Mouse (Mus musculus) bone marrow macrophage, adult 2 months (primary cell): ENCODE data around the gene Tmem203. TPM values are rescaled to one million over a fixed set of nuclear protein-coding genes. Genes with fewer than 3 reads are reported as not detected.
A peak's percentile ranks its signal among the peaks of the same experiment; 100 is the strongest.
"Not testable (repeated sequence)": the region's sequence is repeated elsewhere in the genome, so short reads cannot be mapped to it uniquely, and the experiment has no call there.

Source experiments
- H3K27ac ChIP-seq: 2 replicates; pipeline ENCODE4 v1.5.1; 2012; ENCODE audit warnings: low read depth, low read length; ENCODE audit not compliant: insufficient read depth
- H3K4me1 ChIP-seq: 2 replicates; pipeline ENCODE4 v1.6.1; 2012; ENCODE audit warnings: low read length; ENCODE audit not compliant: control insufficient read depth, insufficient read depth
- H3K4me3 ChIP-seq: 2 replicates; pipeline ENCODE4 v1.5.1; 2012; ENCODE audit warnings: mild to moderate bottlenecking, low read length, moderate library complexity; ENCODE audit not compliant: insufficient read depth
- CTCF ChIP-seq: IDR thresholded peaks from 2 replicates; pipeline ENCODE4 v1.5.1; 2012; ENCODE audit warnings: low read depth, mild to moderate bottlenecking, low read length, moderate library complexity
- POLR2A ChIP-seq: IDR thresholded peaks from 2 replicates; pipeline ENCODE4 v1.6.1; 2012; ENCODE audit warnings: mild to moderate bottlenecking, low read depth, low read length, borderline replicate concordance
- polyA plus RNA-seq: library from polyadenylated mRNA; stranded (reverse); fragments of >200 nt; gene quantifications from 2 replicates; pipeline ENCODE4 v1.2.4, GENCODE M21; 2012; ENCODE audit not compliant: missing spikeins, insufficient read depth, insufficient read length

Gene Tmem203
- polyA plus RNA-seq, 1 experiment: 18.1 TPM

DNA sequence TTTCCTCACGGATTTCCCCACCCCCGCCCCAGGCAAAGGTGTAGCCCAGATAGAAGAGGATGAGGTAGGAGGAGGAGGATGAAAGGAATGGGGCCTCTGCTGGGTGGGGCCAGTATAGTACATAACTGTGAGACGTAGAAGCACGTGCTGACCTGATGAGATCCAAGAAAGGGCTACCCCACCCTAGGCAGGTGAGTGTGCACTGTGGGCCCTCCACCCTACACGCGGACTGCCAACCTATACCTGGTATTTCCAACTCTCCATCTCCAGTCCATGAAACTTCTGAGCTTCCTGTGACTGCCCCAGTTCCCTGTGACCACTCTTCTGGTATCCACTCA lies 13.8 kb upstream of the Tmem203 start:
- H3K4me1 ChIP-seq: peaks cover 13% of the 10 kb centered on the region; the same call in 1 of the 2 replicates
- peak overlapping the region; percentile 43 for H3K4me3 ChIP-seq
- no peak overlapping the region for H3K27ac ChIP-seq
- TF ChIP-seq CTCF (no peak), POLR2A (no peak)

DNA sequence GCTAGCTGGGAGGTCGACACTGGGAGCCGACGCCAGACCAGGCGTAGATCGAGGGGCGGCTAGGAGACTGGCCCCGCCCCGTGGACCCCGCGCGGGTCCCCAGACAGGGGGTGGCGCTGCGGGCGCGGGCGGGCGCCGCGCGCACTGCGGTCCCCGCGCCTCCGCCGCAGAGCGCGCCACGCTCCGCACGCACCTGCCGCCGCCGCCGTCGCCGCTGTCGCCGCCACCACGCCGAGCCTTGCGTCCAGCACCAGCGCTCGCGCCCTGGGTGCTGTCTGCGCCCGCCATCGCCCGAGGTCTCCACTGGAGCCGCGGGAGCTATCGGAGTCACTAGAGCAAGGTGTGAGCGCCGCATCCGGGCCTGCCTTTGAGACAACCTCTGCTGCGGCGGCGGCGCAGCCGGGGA lies 13.1 kb upstream of the Tmem203 start, which contains the start of the genes Rnf208 and Cysrt1:
Rnf208 (plus strand) TSS at position 155 of the 406 bp plus-strand sequence.
Cysrt1 (minus strand) TSS at position 352 of the 406 bp plus-strand sequence.
- H3K27ac ChIP-seq: no peak within 1 kb of the TSS
- H3K4me3 ChIP-seq: peak within 1 kb of the TSS; percentile 43
- H3K4me1 ChIP-seq: peaks cover 13% of the 10 kb centered on the region; the same call in 1 of the 2 replicates
- TF ChIP-seq CTCF: no peak
- no peak for TF ChIP-seq POLR2A

DNA sequence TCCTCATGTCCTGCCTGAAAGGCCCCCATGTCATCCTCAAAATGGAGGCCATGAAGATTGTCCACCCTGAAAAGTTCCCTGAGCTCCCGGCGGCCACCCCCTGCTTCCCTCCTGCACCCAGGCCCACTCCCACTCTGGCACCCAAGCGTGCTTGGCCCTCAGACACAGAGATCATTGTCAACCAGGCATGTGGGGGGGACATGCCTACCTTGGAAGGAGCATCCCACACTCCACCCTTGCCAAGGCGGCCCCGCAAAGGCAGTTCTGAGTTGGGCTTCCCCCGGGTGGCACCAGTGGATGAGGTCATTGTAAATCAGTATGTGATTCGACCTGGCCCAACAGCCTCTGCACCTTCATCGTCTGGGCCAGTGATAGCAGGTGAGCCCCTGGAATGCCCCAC lies 11.9 kb upstream of the Tmem203 start:
- H3K4me3 ChIP-seq: no peak overlapping the region
- H3K4me1 ChIP-seq: peaks cover 13% of the 10 kb centered on the region; the same call in 1 of the 2 replicates
- no peak overlapping the region for H3K27ac ChIP-seq
- TF ChIP-seq POLR2A: no peak
- TF ChIP-seq CTCF: no peak

DNA sequence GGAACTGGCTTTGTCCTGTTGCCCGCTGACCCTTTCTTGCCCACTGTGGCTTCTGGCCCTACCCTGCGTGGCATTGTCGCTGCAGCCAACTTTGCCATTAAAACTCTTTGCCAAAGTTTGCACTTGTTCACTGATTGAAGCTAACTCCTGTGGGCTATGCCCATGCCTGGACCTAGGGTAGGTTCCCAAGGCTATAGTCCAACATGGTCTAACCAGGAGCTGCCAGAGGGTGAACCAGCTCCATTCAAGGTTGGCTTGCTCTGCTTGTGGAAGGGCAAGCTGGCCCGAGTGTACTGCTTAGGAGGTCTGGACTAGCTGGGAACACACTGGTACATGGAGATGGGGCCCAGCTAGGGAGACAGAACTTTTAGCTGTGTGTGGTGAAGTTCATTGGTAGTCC lies 11.1 kb upstream of the Tmem203 start:
- TF ChIP-seq POLR2A: no peak
- no peak for TF ChIP-seq CTCF
- H3K4me3 ChIP-seq: no peak overlapping the region
- peaks cover 13% of the 10 kb centered on the region; the same call in 1 of the 2 replicates for H3K4me1 ChIP-seq
- H3K27ac ChIP-seq: no peak overlapping the region

DNA sequence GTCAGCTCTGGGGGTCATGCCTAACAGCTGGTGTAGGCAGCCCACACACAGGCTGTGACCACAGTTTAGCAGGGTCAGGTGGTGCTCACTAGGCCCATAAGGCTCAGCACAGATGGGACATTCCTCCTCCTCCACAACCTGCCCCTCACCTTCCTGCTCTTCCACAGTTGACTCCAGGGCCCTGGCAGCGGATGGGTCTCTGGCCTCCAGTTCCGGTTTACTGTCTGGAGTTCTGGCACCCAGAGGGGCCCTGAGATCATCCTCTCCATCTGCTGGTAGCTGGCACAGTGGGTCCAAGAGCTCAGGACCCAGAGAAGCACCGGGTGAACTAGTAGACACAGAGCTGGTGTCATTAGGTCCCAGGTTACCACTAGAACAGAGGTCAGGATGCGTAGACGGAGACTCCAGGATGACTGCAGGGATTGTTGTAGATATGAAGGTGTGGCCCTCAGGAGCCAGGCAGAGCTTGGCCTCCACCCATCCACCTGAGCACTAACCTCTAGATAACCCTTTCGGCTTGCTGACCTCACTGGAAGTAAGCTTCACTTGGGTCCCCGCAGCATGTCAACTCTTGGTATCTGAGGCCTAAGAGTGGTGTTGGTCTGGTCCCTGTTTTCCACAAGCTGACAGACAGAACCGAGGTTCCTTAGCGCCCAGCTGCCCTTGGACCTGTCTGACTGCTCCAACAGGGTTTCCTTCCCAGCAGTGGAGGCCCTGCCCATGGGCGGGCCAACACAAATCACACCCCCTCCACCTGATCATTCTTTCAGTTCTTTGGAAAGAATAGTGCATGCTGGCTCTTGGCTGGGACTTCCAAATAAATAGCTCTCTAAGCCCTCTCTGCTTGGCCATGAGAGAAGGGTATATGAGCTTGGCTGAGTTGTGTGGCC lies 8.8 kb upstream of the Tmem203 start, which contains the start of gene AL732309.1:
AL732309.1 (minus strand) TSS at position 681 of the 890 bp plus-strand sequence.
- TF ChIP-seq CTCF: no peak
- no peak for TF ChIP-seq POLR2A
- Histone ChIP-seq H3K4me1 (peaks cover 2% of the 10 kb centered on the region; the same call in 1 of the 2 replicates), H3K4me3 (no peak within 1 kb of the TSS), H3K27ac (no peak within 1 kb of the TSS)

DNA sequence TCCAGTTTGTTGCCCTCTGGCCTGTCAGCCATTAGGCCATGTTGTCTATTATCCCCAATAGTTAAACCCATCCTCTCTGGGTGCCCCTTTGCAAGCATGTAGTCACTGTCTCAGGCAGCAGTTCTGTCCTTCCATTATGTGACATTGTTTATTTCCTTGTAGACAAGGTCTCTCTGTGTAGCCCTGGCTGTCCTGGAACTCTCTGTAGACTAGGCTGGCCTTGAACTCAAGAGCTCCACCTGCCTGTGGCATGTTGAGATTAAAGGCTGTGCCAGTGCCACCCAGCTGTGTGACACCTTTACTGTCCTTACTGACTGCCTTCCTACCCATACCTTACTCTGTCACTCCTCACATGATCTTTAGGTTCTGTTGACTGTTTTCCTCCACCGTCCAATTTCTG lies 2.9 kb upstream of the Tmem203 start:
- Histone ChIP-seq H3K4me3 (no peak overlapping the region), H3K4me1 (peaks cover 7% of the 10 kb centered on the region), H3K27ac (no peak overlapping the region)
- TF ChIP-seq POLR2A (no peak), CTCF (no peak)

DNA sequence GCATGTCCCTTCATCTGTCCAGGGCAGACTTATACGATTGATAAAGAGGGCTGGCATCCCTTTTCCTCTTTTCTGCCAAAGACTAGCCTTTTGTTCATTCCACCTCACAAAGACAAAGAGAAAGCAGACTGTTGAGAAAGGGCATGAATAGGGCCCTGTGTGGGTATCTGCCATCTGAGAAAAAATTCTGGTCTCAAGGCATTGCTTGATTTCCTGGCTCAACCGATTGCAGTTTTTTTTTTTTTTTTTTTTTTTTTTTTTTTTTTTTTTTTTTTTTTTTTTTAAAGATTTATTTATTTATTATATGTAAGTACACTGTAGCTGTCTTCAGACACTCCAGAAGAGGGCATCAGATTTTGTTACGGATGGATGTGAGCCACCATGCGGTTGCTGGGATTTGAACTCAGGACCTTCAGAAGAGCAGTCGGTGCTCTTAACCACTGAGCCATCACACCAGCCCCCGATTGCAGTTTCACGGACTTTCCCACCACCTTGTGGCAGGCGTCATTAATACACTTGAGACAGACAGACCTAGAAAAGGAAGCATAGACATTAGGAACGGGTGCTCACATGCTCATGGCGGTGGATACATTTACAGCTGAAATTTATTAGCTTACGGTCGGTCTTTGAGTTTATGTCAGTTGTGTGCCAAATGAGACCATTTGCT lies 1.3 kb downstream of the Tmem203 start:
- H3K4me1 ChIP-seq: not testable (repeated sequence)

DNA sequence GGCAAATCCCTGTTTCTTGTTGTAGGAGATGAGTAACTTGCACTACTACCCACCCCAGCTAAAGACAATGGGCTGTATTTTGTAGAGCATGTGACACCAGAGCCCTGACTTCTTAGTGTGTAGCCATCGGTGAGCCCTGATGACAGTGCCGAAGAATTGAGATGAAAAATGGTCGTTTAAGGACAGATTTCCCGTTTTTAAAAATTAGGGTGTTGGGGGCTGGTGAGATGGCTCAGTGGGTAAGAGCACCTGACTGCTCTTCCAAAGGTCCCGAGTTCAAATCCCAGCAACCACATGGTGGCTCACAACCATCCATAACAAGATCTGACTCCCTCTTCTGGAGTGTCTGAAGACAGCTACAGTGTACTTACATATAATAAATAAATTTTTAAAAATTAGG lies 2.0 kb downstream of the Tmem203 start:
- not testable (repeated sequence) for H3K4me1 ChIP-seq, H3K4me3 ChIP-seq, H3K27ac ChIP-seq

More for the DNA sequence above, 1.3 kb downstream of the Tmem203 start:
- H3K27ac ChIP-seq: not testable (repeated sequence)
- H3K4me3 ChIP-seq: peak overlapping the region; percentile 97

DNA sequence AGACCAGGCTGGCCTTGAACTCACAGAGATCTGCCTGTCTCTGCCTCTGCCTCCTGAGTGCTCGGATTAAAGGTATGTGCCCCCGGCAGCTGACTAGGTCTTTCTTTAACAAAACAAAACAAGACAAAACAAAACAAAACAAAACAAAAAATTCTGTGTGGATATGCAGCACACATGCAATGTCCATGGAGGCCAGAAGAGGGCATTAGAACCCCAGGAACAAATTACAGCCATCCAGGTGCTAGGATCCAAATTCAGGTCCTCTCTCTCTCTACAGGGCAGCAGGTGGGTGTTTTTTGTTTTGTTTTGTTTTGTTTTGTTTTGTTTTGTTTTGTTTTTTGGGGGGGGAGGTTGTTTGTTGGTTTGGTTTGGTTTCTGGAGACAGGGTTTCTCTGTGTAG lies 3.6 kb downstream of the Tmem203 start:
- no peak overlapping the region for H3K27ac ChIP-seq
- no peak for TF ChIP-seq CTCF
- TF ChIP-seq POLR2A: no peak
- peaks cover 10% of the 10 kb centered on the region for H3K4me1 ChIP-seq
- no peak overlapping the region for H3K4me3 ChIP-seq

DNA sequence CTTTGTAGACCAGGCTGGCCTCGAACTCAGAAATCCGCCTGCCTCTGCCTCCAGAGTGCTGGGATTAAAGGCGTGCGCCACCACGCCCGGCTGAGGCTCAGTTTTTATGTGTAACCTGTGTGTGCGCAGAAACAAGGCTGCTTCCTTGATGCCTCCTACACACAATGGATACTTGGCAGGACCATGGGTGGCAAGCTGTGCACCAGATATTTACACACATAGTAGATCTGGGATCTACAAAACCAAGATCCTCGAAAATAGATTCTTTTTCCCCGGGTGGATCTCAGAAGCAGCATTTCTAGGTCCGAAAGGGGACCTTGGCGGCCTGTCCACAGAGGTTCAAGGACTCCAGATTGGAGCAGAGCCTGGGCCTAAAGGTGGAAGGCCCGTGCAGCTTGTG lies 6.6 kb downstream of the Tmem203 start:
- H3K27ac ChIP-seq: no peak overlapping the region
- H3K4me3 ChIP-seq: peak overlapping the region; percentile 50
- peaks cover 33% of the 10 kb centered on the region for H3K4me1 ChIP-seq
- no peak for TF ChIP-seq CTCF
- TF ChIP-seq POLR2A: no peak
